Mouse (Mus musculus): ENCODE results near the gene Prg3. TPM values are rescaled to one million over a fixed set of nuclear protein-coding genes. Genes with fewer than 3 reads are reported as not detected.

The Prg3 gene
- polyA plus RNA-seq, 1 experiment, result not detected

DNA sequence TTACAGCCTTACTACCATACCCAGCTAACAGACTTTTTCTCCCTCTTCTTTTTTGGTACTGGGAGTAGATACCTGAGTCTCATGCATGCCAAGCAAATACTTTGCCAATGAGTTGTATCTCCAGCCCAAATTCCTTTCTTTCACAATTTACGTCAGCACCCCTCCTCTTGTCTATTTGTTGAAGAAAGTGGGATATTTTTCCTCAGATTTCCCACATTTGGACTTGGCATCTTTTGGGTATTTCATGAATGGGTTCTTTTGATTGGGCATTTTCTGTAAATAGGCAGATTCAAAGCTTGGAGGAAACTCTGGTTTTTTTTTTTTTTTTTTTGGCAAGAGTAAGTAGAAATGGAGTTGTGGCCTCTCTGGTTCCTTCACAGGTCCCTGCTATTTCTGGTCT lies 35.8 kb upstream of the Prg3 start:
- H3K27ac ChIP-seq (ENCODE audit: insufficient read depth, low read length), result no peak overlapping the region
- H3K4me1 ChIP-seq (ENCODE audit: control insufficient read depth, insufficient read depth, low read length), result no peaks in the 10 kb centered on the region
- TF ChIP-seq POLR2A (IDR thresholded peaks at IDR 0.05; ENCODE audit: extremely low read depth, insufficient read depth, low read length) (no peak), CTCF (IDR thresholded peaks at IDR 0.05; ENCODE audit: extremely low read depth, insufficient read depth, low read length) (no peak)
- no peak overlapping the region for H3K4me3 ChIP-seq (ENCODE audit: insufficient read depth, low read length)

DNA sequence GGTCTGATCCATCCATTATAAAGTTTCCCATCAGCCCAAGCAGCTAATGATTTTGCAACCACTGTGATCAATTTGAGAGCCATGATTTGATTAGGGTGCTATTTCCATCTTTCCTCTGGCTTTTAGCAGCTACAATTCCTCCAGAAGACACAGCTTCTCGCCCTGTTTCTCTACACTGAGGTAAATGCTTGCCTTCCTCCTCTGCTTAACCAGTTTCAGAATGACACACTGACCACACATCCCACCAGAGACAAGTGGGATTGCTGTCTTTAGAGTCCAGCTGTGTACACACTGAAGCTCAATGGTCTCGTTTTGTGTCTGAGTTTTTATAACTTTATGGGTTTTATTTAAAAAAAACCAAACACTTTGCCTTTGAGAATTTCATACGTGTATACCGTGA lies 35.3 kb upstream of the Prg3 start:
- TF ChIP-seq POLR2A (IDR thresholded peaks at IDR 0.05; ENCODE audit: extremely low read depth, insufficient read depth, low read length) (no peak), CTCF (IDR thresholded peaks at IDR 0.05; ENCODE audit: extremely low read depth, insufficient read depth, low read length) (no peak)
- no peak overlapping the region for H3K27ac ChIP-seq (ENCODE audit: insufficient read depth, low read length)
- no peak overlapping the region for H3K4me3 ChIP-seq (ENCODE audit: insufficient read depth, low read length)
- H3K4me1 ChIP-seq (ENCODE audit: control insufficient read depth, insufficient read depth, low read length), result no peaks in the 10 kb centered on the region

- TF ChIP-seq POLR2A (IDR thresholded peaks at IDR 0.05; ENCODE audit: extremely low read depth, insufficient read depth, low read length) (no peak), CTCF (IDR thresholded peaks at IDR 0.05; ENCODE audit: extremely low read depth, insufficient read depth, low read length) (no peak)
- H3K27ac ChIP-seq (ENCODE audit: insufficient read depth, low read length), result no peak overlapping the region
Measured at GRCm38 (mm10) chr2:84955435-84955834, 32.6 kb upstream of the Prg3 start.

GRCm38 (mm10) chr2:84956274-84956673 lies 31.7 kb upstream of the Prg3 start:
- no peak for TF ChIP-seq POLR2A (IDR thresholded peaks at IDR 0.05; ENCODE audit: extremely low read depth, insufficient read depth, low read length)
- peak; percentile 65 for TF ChIP-seq CTCF (IDR thresholded peaks at IDR 0.05; ENCODE audit: extremely low read depth, insufficient read depth, low read length)
- no peak overlapping the region for H3K4me3 ChIP-seq (ENCODE audit: insufficient read depth, low read length)
- no peak overlapping the region for H3K27ac ChIP-seq (ENCODE audit: insufficient read depth, low read length)
- H3K4me1 ChIP-seq (ENCODE audit: control insufficient read depth, insufficient read depth, low read length), result no peaks in the 10 kb centered on the region

More at GRCm38 (mm10) chr2:84955435-84955834, 32.6 kb upstream of the Prg3 start:
- Histone ChIP-seq H3K4me3 (ENCODE audit: insufficient read depth, low read length) (no peak overlapping the region), H3K4me1 (ENCODE audit: control insufficient read depth, insufficient read depth, low read length) (no peaks in the 10 kb centered on the region)

GRCm38 (mm10) chr2:84958588-84959264 lies 29.3 kb upstream of the Prg3 start:
- TF ChIP-seq POLR2A (IDR thresholded peaks at IDR 0.05; ENCODE audit: extremely low read depth, insufficient read depth, low read length) (no peak), CTCF (IDR thresholded peaks at IDR 0.05; ENCODE audit: extremely low read depth, insufficient read depth, low read length) (no peak)
- H3K4me1 ChIP-seq (ENCODE audit: control insufficient read depth, insufficient read depth, low read length), result no peaks in the 10 kb centered on the region
- no peak overlapping the region for H3K4me3 ChIP-seq (ENCODE audit: insufficient read depth, low read length)
- H3K27ac ChIP-seq (ENCODE audit: insufficient read depth, low read length), result no peak overlapping the region

- no peak overlapping the region for H3K4me3 ChIP-seq (ENCODE audit: insufficient read depth, low read length)
- H3K4me1 ChIP-seq (ENCODE audit: control insufficient read depth, insufficient read depth, low read length), result no peaks in the 10 kb centered on the region
- TF ChIP-seq CTCF (IDR thresholded peaks at IDR 0.05; ENCODE audit: extremely low read depth, insufficient read depth, low read length) (no peak), POLR2A (IDR thresholded peaks at IDR 0.05; ENCODE audit: extremely low read depth, insufficient read depth, low read length) (no peak)
- H3K27ac ChIP-seq (ENCODE audit: insufficient read depth, low read length), result no peak overlapping the region
Measured at GRCm38 (mm10) chr2:84961300-84961699, 26.7 kb upstream of the Prg3 start.

DNA sequence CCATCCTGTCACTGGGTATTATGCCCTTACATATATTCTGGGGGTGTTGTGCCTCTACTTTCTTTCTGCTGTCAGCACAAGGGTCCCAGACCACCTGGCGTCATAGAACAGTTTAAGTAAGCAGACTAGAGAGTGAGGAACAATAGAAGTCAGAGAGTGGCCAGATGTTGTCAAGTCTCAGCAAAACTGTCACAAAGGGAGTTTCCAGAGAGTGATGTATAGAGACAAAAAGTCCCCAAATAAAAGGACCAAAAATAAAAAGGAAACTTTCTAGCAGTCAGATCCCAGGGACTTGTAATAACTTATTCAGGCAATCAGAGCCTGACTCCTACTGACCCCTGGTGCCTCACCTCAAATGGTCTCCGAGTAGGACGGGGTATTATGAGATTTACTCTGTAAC lies 26.1 kb upstream of the Prg3 start:
- Histone ChIP-seq H3K4me1 (ENCODE audit: control insufficient read depth, insufficient read depth, low read length) (no peaks in the 10 kb centered on the region), H3K4me3 (ENCODE audit: insufficient read depth, low read length) (no peak overlapping the region), H3K27ac (ENCODE audit: insufficient read depth, low read length) (no peak overlapping the region)
- no peak for TF ChIP-seq POLR2A (IDR thresholded peaks at IDR 0.05; ENCODE audit: extremely low read depth, insufficient read depth, low read length)
- no peak for TF ChIP-seq CTCF (IDR thresholded peaks at IDR 0.05; ENCODE audit: extremely low read depth, insufficient read depth, low read length)

DNA sequence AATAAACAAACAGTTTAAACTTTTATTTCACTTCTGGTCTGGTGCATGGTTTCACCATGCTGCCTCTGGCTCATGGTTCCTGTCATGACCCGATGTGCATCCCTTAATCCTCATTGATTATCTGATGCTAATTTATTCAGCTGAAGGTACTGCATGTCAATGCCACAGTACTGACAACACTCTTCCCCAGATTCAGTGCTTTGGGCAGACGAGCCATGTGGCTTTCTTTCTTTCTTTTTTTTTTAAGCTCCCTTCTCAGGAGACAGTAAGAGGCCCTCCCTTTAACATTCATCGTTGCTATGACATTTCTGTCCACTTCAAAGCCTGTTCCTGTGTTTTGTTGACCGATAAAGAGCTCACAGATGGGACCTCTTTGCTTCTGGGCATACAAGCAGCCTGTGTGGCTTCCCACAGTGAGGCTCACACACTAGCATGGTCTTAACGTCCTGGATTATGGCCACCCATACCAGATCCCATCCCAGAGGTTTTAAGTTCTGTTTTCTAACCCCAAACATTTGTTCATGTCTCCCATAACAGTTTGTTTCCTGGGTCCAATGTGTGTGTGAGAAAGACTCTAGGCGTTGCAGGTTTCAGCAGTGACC lies 25.0 kb upstream of the Prg3 start:
- H3K4me3 ChIP-seq (ENCODE audit: insufficient read depth, low read length), result no peak overlapping the region
- no peak for TF ChIP-seq CTCF (IDR thresholded peaks at IDR 0.05; ENCODE audit: extremely low read depth, insufficient read depth, low read length)
- no peak for TF ChIP-seq POLR2A (IDR thresholded peaks at IDR 0.05; ENCODE audit: extremely low read depth, insufficient read depth, low read length)
- H3K27ac ChIP-seq (ENCODE audit: insufficient read depth, low read length), result no peak overlapping the region
- no peaks in the 10 kb centered on the region for H3K4me1 ChIP-seq (ENCODE audit: control insufficient read depth, insufficient read depth, low read length)

DNA sequence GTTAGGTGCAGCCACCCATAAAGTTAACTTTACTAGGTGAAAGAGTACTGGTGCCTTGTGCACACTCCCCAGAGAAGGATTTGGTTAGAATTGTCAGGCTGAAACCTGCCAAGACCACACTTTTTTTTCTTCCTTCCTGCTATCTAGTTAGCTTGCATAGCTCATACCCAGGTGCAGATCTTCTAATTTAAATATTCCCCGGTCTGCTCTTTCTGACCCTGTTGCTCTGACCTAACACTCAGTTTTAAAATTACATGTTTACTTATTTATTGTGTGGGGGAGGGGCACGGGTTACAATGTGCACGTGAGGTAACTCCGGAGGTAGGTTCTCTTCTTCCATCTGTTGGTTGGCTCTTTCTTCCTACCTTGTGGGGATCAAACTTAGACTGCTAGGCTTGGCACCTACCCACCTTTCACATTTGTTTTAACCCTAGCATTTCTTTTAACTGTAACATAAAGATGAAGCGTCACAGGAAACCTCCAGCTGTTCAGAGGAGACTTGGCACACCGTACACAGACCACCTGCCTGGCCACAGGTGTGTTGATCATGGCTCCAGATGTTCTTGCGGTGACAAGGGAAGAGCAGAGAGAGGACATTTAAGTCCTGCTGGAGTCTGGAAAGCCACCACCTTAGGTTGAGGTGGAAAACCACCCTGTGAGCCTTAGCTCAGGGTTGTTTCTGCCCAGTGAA lies 23.8 kb upstream of the Prg3 start:
- H3K27ac ChIP-seq (ENCODE audit: insufficient read depth, low read length), result no peak overlapping the region
- H3K4me3 ChIP-seq (ENCODE audit: insufficient read depth, low read length), result no peak overlapping the region
- H3K4me1 ChIP-seq (ENCODE audit: control insufficient read depth, insufficient read depth, low read length), result no peaks in the 10 kb centered on the region
- TF ChIP-seq CTCF (IDR thresholded peaks at IDR 0.05; ENCODE audit: extremely low read depth, insufficient read depth, low read length) (no peak), POLR2A (IDR thresholded peaks at IDR 0.05; ENCODE audit: extremely low read depth, insufficient read depth, low read length) (no peak)

Data from cortical plate, adult 2 months (tissue).